ENCODE assay signal across 8 mouse cellular contexts in the genomic region with DNA sequence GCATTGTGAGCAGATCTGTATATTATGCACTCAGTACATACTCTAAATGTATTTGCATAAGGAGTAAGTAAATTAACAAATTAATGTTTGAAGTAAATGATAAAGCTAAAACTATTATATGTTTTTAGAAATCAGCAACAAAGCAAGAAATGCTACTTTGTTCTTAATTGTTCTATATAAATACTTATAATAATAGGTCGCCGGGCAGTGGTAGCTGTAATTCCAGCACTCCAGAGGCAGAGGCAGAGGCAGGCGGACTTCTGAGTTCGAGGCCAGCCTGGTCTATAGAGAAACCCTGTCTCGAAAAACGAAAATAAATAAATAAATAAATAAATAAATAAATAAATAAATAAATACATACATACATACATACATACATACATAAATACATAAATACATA.
DNase-seq lines count a peak whose midpoint lies in the region; ATAC-seq lines count a peak whose summit lies in the region.
"Not testable (repeated sequence)": the region's sequence is repeated elsewhere in the genome, so short reads cannot be mapped to it uniquely, and the experiment has no call there.

No protein-coding gene starts in this region.

- H3K27me3 ChIP-seq in heart, embryonic 10.5 days (ENCODE audit: insufficient read depth, poor library complexity, severe bottlenecking); kidney, embryonic 16.5 days (ENCODE audit: insufficient read depth, low read length); limb, embryonic 13.5 days; midbrain, embryonic 14.5 days (ENCODE audit: control insufficient read depth, insufficient read depth, low read length): not testable (repeated sequence)

- not testable (repeated sequence) for H3K27ac ChIP-seq in heart, embryonic 10.5 days; kidney, embryonic 16.5 days (ENCODE audit: low read length); limb, embryonic 13.5 days; midbrain, embryonic 14.5 days (replicated peaks; ENCODE audit: low read depth, low read length)

- not testable (repeated sequence) for H3K4me3 ChIP-seq in heart, embryonic 10.5 days; kidney, embryonic 16.5 days (ENCODE audit: low read length); limb, embryonic 13.5 days; midbrain, embryonic 14.5 days (replicated peaks; ENCODE audit: low read depth, low read length)

- not testable (repeated sequence) for H3K4me1 ChIP-seq in heart, embryonic 10.5 days; kidney, embryonic 16.5 days (ENCODE audit: insufficient read depth, low read length); limb, embryonic 13.5 days; midbrain, embryonic 14.5 days (ENCODE audit: control insufficient read depth, insufficient read depth, low read length)

- DNase-seq in CD4-positive helper T cell, adult 2 months (ENCODE audit: low read depth, low spot score): peak; percentile 80
- DNase-seq in c-Kit-negative CD71-positive TER-119-positive erythroid progenitor cells, embryonic 14.5 days (ENCODE audit: low read depth, low spot score): peak; percentile 44
- peak; percentile 23 for DNase-seq in fat pad, adult 2 months (ENCODE audit: extremely low read depth, low read depth, low spot score)
- peak; percentile 98 for DNase-seq in heart, embryonic 10.5 days (ENCODE audit: low spot score)
- peak; percentile 71 for DNase-seq in midbrain, embryonic 14.5 days
- DNase-seq in spleen, postnatal 4 days (ENCODE audit: low spot score in 2 of 2): peak; percentile 67 to 92

- H3K36me3 ChIP-seq in heart, embryonic 10.5 days; kidney, embryonic 16.5 days (ENCODE audit: insufficient read depth, low read length); limb, embryonic 13.5 days; midbrain, embryonic 14.5 days (ENCODE audit: control insufficient read depth, insufficient read depth, low read length): not testable (repeated sequence)

- peak; percentile 93 for ATAC-seq in kidney, embryonic 16.5 days (ENCODE audit: low FRiP score, low TSS enrichment)
- 0 out of 2 replicates have a peak, but pooled peaks have one; percentile 67 for ATAC-seq in limb, embryonic 13.5 days (ENCODE audit: low FRiP score, low read depth)
- ATAC-seq in midbrain, embryonic 14.5 days (ENCODE audit: low FRiP score, low TSS enrichment): 0 out of 2 replicates have a peak, but pooled peaks have one; percentile 77

- H3K9me3 ChIP-seq in heart, embryonic 10.5 days; kidney, embryonic 16.5 days (ENCODE audit: low read length); limb, embryonic 13.5 days; midbrain, embryonic 14.5 days (ENCODE audit: control insufficient read depth, low read length): not testable (repeated sequence)

- WGBS in heart, embryonic 10.5 days: 76% methylated on average over 6 of the region's 6 CpGs
- 79% methylated on average over 6 of the region's 6 CpGs for WGBS in kidney, embryonic 16.5 days
- WGBS in limb, embryonic 13.5 days: 79% methylated on average over 6 of the region's 6 CpGs
- 81% methylated on average over 6 of the region's 6 CpGs for WGBS in midbrain, embryonic 14.5 days

- H3K9ac ChIP-seq in kidney, embryonic 16.5 days (replicated peaks; ENCODE audit: low read length); limb, embryonic 13.5 days; midbrain, embryonic 14.5 days (replicated peaks; ENCODE audit: low read length): not testable (repeated sequence)

- H3K4me2 ChIP-seq in kidney, embryonic 16.5 days (replicated peaks; ENCODE audit: low read depth, low read length); limb, embryonic 13.5 days (replicated peaks); midbrain, embryonic 14.5 days (ENCODE audit: low read length): not testable (repeated sequence)

Comparison
In these comparisons a context has a peak if more than half of its experiments do, and no peak if none do; other contexts are left out.
1. DNase-seq: peak in every context shown above with its lines; median percentile 98 in heart, embryonic 10.5 days; 80 in CD4-positive helper T cell, adult 2 months; 80 in spleen, postnatal 4 days; 71 in midbrain, embryonic 14.5 days; 44 in c-Kit-negative CD71-positive TER-119-positive erythroid progenitor cells, embryonic 14.5 days; 23 in fat pad, adult 2 months.